Mouse (Mus musculus) cerebellum, adult 2 months (tissue): Measurements from ENCODE around the gene Klk1b24.

Source experiments
- CTCF ChIP-seq: fragments of 200-500 bp; IDR thresholded peaks from 2 replicates; pipeline ENCODE4 v1.5.1; 2011; ENCODE audit warnings: low read depth, mild to moderate bottlenecking, control low read depth, low read length, moderate library complexity, borderline replicate concordance; ENCODE audit not compliant: insufficient read depth
- POLR2A ChIP-seq: fragments of 200-500 bp; IDR thresholded peaks from 2 replicates; pipeline ENCODE4 v1.6.1; 2011; ENCODE audit warnings: low read length, control low read depth, borderline replicate concordance; ENCODE audit not compliant: insufficient read depth

DNA sequence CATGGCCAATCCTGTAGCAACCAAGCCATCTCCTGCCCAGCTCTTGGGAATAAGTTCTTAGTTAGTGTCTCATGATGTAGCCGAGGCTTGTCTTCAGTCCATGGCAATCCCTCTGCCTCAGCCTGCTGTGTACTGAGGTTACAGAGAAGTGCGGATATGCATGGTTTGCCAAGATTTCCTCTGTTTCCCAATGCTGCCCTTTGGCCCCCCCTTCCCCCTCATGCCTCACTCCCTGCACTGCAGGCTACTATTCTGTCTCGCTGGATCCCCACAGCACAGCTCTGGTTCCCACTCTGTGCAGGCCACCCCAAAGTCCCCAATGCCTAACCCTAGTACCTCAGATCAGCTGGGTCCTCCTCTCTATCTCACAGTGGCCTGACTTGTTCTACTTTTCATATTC, 20.3 kb downstream of the Klk1b24 start:
- TF ChIP-seq POLR2A (no peak), CTCF (no peak)
